Mouse (Mus musculus) macrophage (primary cell): Measurements from ENCODE around the gene Exosc8. TPM values are rescaled to one million over a fixed set of nuclear protein-coding genes. Genes with fewer than 3 reads are reported as not detected.

Experiments used
- H3K27ac ChIP-seq: fragments of 350-480 bp; formaldehyde crosslinking; 2 replicates; pipeline ENCODE4 v1.9.0; 2021
- H3K36me3 ChIP-seq: fragments of 350-480 bp; formaldehyde crosslinking; 2 replicates; pipeline ENCODE4 v1.9.0; 2021; ENCODE audit errors: inconsistent target
- H3K4me3 ChIP-seq: fragments of 350-480 bp; formaldehyde crosslinking; 2 replicates; pipeline ENCODE4 v1.9.0; 2021; ENCODE audit errors: inconsistent target
- H3K79me2 ChIP-seq: fragments of 350-480 bp; formaldehyde crosslinking; 2 replicates; pipeline ENCODE4 v1.9.0; 2021; ENCODE audit errors: inconsistent target
- WGBS: methylation state at CpG from one replicate; pipeline ENCODE4 v1.1.7; 2026; ENCODE audit warnings: inconsistent platforms; ENCODE audit not compliant: missing documents; 5-methylcytosine and 5-hydroxymethylcytosine counted together
- polyA plus RNA-seq: library from polyadenylated mRNA; stranded (reverse); fragments of 250-400 nt; gene quantifications from 3 replicates; pipeline ENCODE4 v1.2.4, GENCODE M21; 2018; ENCODE audit warnings: inconsistent platforms

Gene Exosc8
- polyA plus RNA-seq, 1 experiment from 2014 or later = 49.3 TPM

DNA sequence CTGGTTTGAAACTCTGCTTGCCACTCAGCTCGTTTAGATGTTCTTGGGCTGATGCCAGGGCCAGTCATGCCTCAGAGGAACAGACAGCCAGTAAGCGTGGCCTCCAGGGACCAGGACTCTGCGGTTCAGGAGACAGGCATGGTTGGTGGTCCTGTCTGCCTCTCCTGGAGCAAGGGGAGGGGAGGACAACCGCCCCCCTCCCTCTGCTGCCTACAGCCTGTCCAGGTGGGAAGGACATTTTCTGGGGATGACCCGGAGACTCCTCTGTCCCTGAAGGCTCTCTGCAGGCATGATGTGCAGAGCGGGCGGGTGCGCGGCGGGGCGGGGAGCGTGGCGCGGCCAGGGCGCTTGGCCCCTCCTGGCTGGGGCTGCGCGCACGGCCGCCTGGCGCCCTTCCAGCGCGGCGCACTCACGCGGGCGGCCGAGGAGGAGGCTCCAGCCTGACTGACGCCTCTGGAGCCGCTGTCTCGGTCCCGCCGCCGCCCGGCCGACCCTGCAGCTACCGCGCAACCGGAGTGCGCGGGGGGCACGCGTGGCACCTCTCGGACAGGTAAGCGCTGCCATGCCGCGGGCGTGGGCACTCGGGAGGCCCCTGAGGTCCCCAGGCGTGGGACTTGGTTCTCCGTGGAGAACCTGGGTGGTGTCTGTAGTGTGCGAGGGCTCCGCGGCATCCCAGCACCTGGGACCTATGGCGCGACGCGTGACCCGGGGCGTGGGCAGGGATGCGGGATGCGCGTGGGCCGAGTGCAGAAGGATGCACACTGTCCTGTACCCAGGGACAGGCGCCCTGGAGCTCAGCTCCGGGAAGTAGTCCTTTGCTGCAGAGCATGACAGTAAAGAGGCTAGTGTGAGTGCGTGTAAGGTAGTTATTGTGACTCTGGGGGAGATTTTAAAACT, 20.2 kb upstream of the Exosc8 start, which contains the start of gene Smad9:
Gene Smad9 (plus strand): TSS at position 438 of the 897 bp plus-strand sequence.
- 4% methylated on average over 43 of the region's 66 CpGs for WGBS
- no peak within 1 kb of the TSS for H3K27ac ChIP-seq

DNA sequence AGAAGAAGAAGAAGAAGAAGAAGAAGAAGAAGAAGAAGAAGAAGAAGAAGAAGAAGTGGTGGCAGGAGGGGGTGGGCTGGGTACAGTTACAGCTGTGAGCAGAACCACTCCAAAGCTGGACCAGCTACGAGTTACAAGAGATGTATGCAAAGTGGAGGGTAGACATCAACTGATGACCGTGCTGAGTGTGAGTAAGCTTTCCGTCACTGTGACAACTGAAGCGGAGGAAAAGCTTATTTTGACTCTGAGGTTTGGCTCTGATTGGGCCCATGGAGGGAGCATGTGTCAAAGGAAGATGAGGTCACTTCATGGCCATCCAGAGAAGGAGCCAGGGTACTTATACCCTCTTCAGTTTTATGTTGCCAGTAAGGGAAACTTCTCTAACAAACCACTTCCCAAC, 18.2 kb upstream of the Exosc8 start:
- H3K27ac ChIP-seq = no peak overlapping the region
- H3K36me3 ChIP-seq = peaks cover 21% of the 10 kb centered on the region
- H3K4me3 ChIP-seq = no peak overlapping the region
- H3K79me2 ChIP-seq = no peaks in the 10 kb centered on the region
- WGBS = 79% methylated on average over 4 of the region's 4 CpGs

More for the DNA sequence above, 20.2 kb upstream of the Exosc8 start, which contains the start of gene Smad9:
- no peak within 1 kb of the TSS for H3K4me3 ChIP-seq
- peaks cover 2% of the 10 kb centered on the region; the same call in 1 of the 2 replicates for H3K36me3 ChIP-seq
- H3K79me2 ChIP-seq = no peaks in the 10 kb centered on the region

DNA sequence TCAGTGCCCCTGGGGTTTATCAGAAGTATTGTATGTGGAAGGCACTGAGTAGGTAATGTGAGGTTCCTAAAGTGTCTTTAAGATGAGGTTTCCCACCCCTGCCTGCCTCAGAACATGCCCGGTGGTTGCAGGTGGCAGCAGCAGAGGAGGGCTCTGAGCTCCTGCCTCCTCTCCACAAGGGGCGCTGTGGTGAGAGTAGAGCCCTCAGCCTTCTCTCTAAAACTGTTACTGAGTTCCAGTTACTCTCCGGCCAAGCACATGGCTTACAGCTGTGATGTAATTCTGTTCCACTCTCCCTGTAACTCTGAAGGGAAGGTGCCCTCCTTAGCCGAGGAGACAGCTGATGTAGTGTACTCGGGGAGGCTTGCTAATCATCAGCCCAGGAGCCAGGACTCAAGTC, 10.6 kb upstream of the Exosc8 start:
- WGBS = 78% methylated on average over 4 of the region's 5 CpGs
- Histone ChIP-seq H3K4me3 (no peak overlapping the region), H3K79me2 (no peaks in the 10 kb centered on the region), H3K36me3 (peaks cover 93% of the 10 kb centered on the region), H3K27ac (no peak overlapping the region)

DNA sequence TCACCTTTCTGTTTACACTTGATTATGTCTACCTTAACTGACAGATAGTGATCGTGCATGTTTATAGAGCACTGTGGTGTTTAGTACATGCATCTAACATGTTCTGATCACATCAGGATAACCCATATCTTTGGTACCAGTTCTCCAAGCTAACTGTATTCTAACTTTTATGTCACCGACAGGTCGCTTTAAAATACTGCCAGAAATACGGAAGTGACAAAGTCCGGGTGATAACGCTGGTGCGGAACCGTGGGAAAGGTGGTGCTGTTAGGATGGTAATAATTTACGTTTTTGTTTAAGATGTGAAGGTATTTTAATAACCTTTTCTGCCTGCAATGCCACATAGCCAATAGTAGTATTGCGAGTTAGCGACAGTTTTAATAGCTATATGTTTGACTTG, 6.8 kb upstream of the Exosc8 start:
- Histone ChIP-seq H3K79me2 (peaks cover 15% of the 10 kb centered on the region), H3K4me3 (no peak overlapping the region), H3K27ac (no peak overlapping the region), H3K36me3 (peaks cover 73% of the 10 kb centered on the region)
- 96% methylated on average over 11 of the region's 11 CpGs for WGBS

DNA sequence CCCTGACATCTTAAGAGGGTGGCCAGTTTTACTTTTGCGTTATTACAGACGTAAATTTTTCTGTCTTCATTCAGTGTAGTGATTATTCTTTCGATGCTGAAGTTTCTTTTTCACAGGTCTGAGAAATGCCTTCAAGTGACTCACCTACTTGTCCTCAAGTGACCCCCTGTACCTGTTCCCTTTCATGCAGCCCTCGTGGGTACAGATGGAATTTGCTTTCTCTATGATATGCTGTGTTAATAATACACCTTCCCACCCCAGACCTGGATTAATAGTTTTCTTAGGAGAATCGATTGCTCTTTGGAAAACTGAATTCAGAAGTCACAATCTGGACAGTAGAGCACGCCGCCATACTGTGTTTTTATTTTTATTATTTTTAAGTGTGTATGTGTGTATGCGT, 2.1 kb upstream of the Exosc8 start:
- Histone ChIP-seq H3K27ac (no peak overlapping the region), H3K36me3 (peaks cover 29% of the 10 kb centered on the region), H3K79me2 (peaks cover 49% of the 10 kb centered on the region), H3K4me3 (no peak overlapping the region)
- 96% methylated on average over 8 of the region's 8 CpGs for WGBS

DNA sequence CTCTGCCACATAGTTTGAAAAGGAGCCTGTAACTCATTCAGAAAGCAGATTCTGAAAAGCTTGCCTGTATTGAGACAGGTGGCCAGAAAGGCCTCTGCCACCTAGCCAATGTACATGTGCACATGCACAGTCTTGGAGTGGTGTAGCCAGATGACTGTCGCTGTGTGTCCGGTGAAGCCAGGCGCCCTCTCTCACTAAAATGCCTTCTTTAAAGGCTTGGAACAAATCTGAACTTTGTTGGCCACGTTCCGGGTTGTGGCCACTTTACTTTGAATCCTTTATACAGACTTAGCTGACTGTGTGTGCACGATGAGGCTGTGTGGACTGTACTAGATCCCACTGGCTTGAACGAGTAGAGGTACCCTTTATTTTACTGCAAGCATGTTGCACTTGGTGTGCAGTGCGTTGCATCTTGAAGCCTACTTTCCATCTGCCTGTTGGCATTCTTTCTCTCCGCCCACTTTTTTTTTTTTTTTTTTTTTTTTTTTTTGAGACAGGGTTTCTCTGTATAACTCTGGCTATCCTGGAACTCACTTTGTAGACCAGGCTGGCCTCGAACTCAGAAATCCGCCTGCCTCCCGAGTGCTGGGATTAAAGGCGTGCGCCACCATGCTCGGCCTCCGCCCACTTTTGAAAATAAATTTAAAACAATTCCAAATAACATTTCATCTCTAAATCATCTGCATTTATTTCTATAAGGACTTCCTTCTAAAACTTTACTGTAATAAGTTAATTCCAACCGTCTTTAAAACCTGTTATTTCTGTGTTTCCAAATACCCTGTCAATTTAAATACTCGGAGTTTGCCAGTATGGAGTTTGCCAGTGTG, 1.1 kb upstream of the Exosc8 start:
- Histone ChIP-seq H3K79me2 (peaks cover 49% of the 10 kb centered on the region), H3K4me3 (peak overlapping the region; percentile 98), H3K36me3 (peaks cover 26% of the 10 kb centered on the region), H3K27ac (peak overlapping the region; percentile 75)
- whole genome bisulfite sequencing = 50% methylated on average over 17 of the region's 18 CpGs

DNA sequence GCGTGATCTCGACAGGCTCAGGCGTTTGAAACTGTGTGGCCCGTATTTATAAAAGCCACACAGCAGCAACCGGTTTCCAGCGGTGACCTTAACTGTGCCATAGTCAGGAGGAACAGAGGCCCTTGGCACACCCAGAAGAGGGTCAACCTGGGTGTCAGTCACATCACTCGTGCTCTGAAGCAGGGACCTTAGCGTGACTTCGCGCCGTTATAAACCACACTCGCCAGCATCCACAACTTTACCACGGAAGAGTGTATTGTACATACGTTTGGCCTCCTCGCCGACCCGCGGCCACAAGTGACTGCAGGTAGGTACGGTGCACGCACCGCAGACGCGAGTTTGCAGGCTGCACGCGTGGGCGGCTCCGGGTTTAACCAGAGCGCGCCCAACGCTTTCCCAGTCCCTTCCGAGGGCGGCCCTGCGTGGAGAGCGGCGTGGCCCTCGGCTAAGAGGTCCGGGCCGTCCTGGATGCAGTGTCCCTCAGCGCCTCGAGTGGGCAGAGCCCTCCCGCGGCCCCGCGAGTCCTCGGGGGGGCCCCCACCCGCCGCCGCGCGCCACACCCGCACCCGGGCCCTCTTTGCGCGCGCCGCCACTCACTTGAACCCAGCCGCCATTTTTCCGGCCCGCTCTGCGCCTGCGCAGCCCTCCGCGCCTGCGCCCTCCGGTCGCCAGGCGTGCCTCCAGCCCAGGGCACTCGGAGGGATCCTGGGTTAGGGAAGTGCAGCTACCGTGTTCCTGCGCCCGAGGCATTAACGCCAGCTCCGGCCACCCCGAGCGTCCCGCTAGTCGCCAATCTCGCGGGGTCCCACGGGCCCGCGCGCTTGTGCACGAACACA, 564 bp downstream of the Exosc8 start:
- 2% methylated on average over 84 of the region's 84 CpGs for WGBS
- H3K27ac ChIP-seq = peak overlapping the region; percentile 62
- H3K79me2 ChIP-seq = peaks cover 49% of the 10 kb centered on the region
- peaks cover 25% of the 10 kb centered on the region for H3K36me3 ChIP-seq
- H3K4me3 ChIP-seq = peak overlapping the region; percentile 98

DNA sequence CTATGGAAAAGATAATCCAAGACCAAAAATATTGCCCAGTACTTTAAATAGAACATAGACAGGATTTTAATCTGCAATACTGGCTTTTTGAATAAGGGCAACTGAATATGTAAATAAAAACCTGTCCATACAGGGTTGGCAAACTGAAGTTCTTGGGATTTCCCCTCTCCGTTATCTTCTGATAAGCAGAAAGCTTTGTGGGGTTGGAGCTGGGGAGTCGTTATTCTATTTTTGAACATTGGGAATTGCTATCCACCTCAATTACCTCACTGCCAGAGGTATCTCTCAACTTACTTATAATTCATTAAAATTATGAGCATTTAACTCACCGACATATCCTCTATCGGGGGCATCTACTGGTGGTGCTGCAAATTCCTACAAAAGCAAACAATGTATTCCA, 2.8 kb downstream of the Exosc8 start:
- WGBS = 85% methylated on average over 4 of the region's 4 CpGs
- Histone ChIP-seq H3K27ac (no peak overlapping the region), H3K4me3 (no peak overlapping the region), H3K36me3 (peaks cover 40% of the 10 kb centered on the region), H3K79me2 (peaks cover 39% of the 10 kb centered on the region)

DNA sequence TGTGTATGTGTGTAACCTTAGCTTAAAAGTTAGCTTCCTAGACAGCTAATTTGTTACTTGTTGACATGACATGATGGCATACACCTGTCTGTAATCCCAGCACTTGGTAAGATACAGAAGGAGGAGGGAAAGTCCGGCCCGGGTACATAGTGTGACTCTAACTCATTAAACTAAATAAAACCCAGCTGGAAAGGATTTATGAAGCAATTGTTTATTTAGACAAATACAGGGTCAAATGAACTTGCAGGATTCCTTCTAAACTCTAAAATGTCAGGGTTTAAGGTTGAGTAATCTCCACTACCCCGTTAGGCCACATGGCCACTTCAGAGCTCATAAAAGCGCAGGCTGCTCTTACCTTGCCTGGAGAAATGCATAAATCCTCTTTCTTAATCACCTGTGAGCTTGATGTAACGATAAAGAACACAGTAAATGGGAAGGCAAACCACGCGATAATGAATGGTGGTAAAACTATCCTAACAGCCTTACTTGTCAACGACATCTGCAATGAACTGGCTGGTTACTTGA, 3.5 kb downstream of the Exosc8 start:
- H3K4me3 ChIP-seq = no peak overlapping the region
- peaks cover 47% of the 10 kb centered on the region for H3K36me3 ChIP-seq
- peaks cover 32% of the 10 kb centered on the region for H3K79me2 ChIP-seq
- 93% methylated on average over 8 of the region's 8 CpGs for WGBS
- no peak overlapping the region for H3K27ac ChIP-seq

DNA sequence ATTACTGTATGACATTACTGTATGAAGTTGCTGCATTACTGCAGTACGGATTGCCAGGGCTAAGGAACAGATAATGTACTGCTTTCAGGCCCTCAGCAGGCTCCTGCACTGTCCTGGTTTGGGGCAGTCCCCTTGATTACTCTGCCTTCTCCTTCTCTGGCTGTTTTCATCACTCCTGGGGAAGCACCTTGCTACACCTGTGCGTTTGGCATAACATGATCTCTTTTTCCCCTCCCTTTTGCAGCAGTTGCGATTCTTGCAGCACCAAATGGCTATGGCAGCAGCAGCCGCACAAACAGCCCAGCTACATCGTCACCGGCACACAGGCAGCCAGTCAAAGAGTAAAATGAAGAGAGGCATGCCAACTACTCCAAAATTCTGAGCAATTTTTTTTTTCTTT, 7.1 kb downstream of the Exosc8 start:
- Histone ChIP-seq H3K27ac (no peak overlapping the region), H3K79me2 (peaks cover 8% of the 10 kb centered on the region), H3K4me3 (no peak overlapping the region), H3K36me3 (peaks cover 47% of the 10 kb centered on the region)
- WGBS = 94% methylated on average over 6 of the region's 6 CpGs

DNA sequence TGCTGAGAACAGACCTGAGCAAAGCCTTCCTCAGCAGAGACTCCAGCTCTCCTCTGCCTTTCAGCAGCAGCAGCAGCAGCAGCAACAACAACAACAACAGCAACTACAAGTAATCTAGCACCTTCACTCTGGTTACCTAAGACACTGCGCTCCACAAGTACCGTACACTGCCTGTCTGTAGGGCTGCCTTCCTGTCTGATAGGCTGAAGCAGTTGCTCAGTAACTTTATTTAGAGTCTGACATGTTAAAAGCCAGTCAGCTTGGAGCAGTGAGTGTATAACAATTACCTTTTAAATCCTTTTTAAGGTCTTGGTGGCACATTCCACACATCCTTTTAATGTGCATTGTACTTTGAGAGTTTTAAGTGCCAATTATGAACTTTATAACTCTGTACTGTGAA, 7.6 kb downstream of the Exosc8 start:
- H3K36me3 ChIP-seq = peaks cover 47% of the 10 kb centered on the region
- peaks cover 3% of the 10 kb centered on the region; the same call in 1 of the 2 replicates for H3K79me2 ChIP-seq
- H3K4me3 ChIP-seq = no peak overlapping the region
- no peak overlapping the region for H3K27ac ChIP-seq
- 100% methylated on average over 2 of the region's 2 CpGs for WGBS

DNA sequence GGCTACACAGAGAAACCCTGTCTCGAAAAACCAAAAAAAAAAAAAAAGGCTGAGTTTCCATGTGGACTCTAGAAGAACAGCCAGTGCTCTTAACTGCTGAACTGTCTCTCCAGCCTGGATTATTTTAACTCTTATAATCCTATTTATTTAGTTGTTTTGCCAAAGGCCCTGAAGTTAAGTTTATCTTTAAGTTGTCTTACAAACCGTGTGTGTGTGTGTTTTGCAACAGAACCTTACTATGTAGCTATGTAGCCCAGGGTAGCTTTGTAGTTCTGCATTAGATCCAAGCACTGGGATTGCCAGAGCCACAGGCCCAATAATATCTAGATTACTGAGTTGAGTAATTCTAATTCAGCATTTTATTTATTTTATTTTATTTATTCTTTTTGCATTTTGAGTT, 9.8 kb downstream of the Exosc8 start:
- WGBS = 84% methylated on average over 2 of the region's 2 CpGs
- Histone ChIP-seq H3K36me3 (peaks cover 57% of the 10 kb centered on the region), H3K27ac (no peak overlapping the region), H3K79me2 (no peaks in the 10 kb centered on the region), H3K4me3 (no peak overlapping the region)

DNA sequence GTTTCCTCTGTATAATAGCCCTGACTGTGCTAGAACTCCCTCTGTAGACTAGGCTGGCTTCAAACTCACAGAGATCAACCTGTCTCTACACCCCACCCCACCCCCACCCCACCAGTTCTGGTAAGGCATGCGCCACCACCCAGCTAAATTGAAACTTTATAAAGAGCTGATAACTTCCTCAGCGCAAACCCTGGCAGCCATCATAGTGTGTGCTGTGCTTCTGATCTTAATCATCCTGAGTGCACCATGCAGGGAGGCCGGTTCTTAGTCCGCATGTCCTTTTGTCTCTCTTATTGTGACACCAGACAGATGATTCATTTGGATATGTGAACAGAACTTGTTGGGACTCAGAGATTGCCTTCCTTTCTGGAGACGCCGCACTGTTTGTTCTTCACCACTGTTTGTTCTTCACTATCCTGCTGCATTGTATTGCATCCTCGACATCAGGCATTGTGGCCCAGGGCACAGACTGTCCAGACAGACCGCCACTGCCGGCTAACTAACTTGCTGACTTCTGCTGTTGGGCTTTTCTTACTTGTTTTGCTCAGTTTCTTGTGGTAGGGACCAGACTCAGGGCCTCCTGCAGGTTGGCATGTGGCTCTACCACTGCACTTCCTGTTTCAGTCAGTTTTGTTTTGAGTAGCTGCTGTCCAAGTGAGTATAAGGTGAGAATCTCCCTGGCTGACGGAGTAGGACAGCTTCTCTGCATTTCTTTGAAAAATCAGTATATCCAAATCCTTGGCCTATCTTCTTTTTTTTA, 11.3 kb downstream of the Exosc8 start:
- H3K36me3 ChIP-seq = peaks cover 47% of the 10 kb centered on the region
- H3K4me3 ChIP-seq = no peak overlapping the region
- no peak overlapping the region for H3K27ac ChIP-seq
- H3K79me2 ChIP-seq = no peaks in the 10 kb centered on the region
- 49% methylated on average over 10 of the region's 10 CpGs for whole genome bisulfite sequencing
